Mouse (Mus musculus) stomach, postnatal 0 days (tissue): Measurements from ENCODE around the gene Srcap.

Experiments used
- CTCF ChIP-seq: IDR thresholded peaks from 2 replicates; pipeline ENCODE4 v1.5.1; 2016; ENCODE audit warnings: antibody characterized with exemption, low read depth, mild to moderate bottlenecking, moderate library complexity
- EP300 ChIP-seq: optimal IDR thresholded peaks from 2 replicates; pipeline ENCODE3; 2016; ENCODE audit warnings: antibody characterized with exemption

GRCm38 (mm10) chr7:127473705-127474104 is 38.1 kb upstream of the Srcap start:
- TF ChIP-seq CTCF (peak; percentile 51), EP300 (no peak)
